Mouse (Mus musculus): ENCODE measurements around the gene Abca1. TPM values are rescaled to one million over a fixed set of nuclear protein-coding genes. Genes with fewer than 3 reads are reported as not detected.

Abca1 gene
- polyA plus RNA-seq, 1 experiment from 2014 or later, result 4.8 TPM

GRCm38 (mm10) chr4:53179308-53179820 lies 19.7 kb upstream of the Abca1 start:
- no peaks in the 10 kb centered on the region for H3K9me3 ChIP-seq (ENCODE audit: low read length)
- H3K9ac ChIP-seq (replicated peaks; ENCODE audit: low read length), result no peak overlapping the region
- no peak for ATAC-seq (ENCODE audit: low FRiP score, low TSS enrichment)
- H3K4me1 ChIP-seq (ENCODE audit: insufficient read depth, low read length), result 0 out of 2 replicates have a peak, but pooled peaks cover 4% of the 10 kb centered on the region
- no peaks in the 10 kb centered on the region for H3K27me3 ChIP-seq (ENCODE audit: insufficient read depth, low read length)
- no peak overlapping the region for H3K4me2 ChIP-seq (replicated peaks; ENCODE audit: low read depth, low read length)
- H3K4me3 ChIP-seq (ENCODE audit: low read length), result no peak overlapping the region
- WGBS, result 67% methylated on average over 10 of the region's 10 CpGs
- no peaks in the 10 kb centered on the region for H3K36me3 ChIP-seq (ENCODE audit: insufficient read depth, low read length)
- H3K27ac ChIP-seq (ENCODE audit: low read length), result no peak overlapping the region

DNA sequence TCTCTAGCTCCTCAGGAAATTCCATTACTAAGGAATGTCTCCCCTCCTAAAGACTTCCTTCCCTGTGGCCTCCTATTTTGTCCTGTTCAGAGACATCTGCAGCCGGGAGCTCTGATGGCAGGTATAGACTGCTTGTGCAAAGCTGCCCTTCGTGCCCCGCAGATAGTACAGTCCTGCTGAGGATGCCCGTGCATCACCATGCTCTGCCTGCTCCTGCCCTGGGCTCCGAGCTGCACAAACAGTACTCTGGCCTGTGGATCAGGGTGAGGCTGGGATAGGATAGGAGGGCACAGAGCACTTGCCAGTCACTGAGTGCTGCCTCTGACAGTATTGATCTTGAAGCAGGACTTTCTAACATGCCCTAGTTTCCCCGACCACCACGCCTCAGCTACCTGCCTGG lies 18.8 kb upstream of the Abca1 start:
- H3K9me3 ChIP-seq (ENCODE audit: low read length), result no peaks in the 10 kb centered on the region
- ATAC-seq (ENCODE audit: low FRiP score, low TSS enrichment), result peak; percentile 59; the same call in 1 of the 2 replicates
- H3K4me3 ChIP-seq (ENCODE audit: low read length), result no peak overlapping the region
- WGBS, result 78% methylated on average over 7 of the region's 7 CpGs
- H3K4me2 ChIP-seq (replicated peaks; ENCODE audit: low read depth, low read length), result no peak overlapping the region
- H3K27ac ChIP-seq (ENCODE audit: low read length), result no peak overlapping the region
- H3K27me3 ChIP-seq (ENCODE audit: insufficient read depth, low read length), result no peaks in the 10 kb centered on the region
- no peaks in the 10 kb centered on the region for H3K36me3 ChIP-seq (ENCODE audit: insufficient read depth, low read length)
- H3K4me1 ChIP-seq (ENCODE audit: insufficient read depth, low read length), result 0 out of 2 replicates have a peak, but pooled peaks cover 4% of the 10 kb centered on the region
- no peak overlapping the region for H3K9ac ChIP-seq (replicated peaks; ENCODE audit: low read length)

DNA sequence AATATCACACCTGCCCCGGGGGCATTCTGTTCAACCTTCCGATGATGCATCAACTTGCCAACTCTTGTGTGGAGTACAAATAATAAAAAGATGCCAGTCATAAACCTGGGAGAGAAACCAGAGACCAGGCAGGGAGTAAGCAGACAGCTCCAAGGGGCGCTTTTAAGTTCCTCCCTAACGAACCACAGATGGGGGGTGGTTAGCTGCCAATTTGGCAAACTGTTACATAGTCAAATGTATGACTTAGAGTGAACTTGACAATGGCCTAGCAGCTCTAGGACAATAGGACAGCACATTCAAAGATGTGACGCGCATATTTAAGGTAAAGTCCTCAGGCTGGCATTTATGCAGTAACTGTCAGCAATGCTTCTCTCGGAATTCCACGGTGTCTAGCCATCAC lies 18.0 kb upstream of the Abca1 start:
- H3K4me2 ChIP-seq (replicated peaks; ENCODE audit: low read depth, low read length), result no peak overlapping the region
- WGBS, result 93% methylated on average over 8 of the region's 8 CpGs
- H3K36me3 ChIP-seq (ENCODE audit: insufficient read depth, low read length), result no peaks in the 10 kb centered on the region
- no peak overlapping the region for H3K9ac ChIP-seq (replicated peaks; ENCODE audit: low read length)
- no peak overlapping the region for H3K27ac ChIP-seq (ENCODE audit: low read length)
- H3K9me3 ChIP-seq (ENCODE audit: low read length), result no peaks in the 10 kb centered on the region
- H3K27me3 ChIP-seq (ENCODE audit: insufficient read depth, low read length), result no peaks in the 10 kb centered on the region
- ATAC-seq (ENCODE audit: low FRiP score, low TSS enrichment), result no peak
- H3K4me3 ChIP-seq (ENCODE audit: low read length), result no peak overlapping the region
- H3K4me1 ChIP-seq (ENCODE audit: insufficient read depth, low read length), result 0 out of 2 replicates have a peak, but pooled peaks cover 4% of the 10 kb centered on the region

GRCm38 (mm10) chr4:53174906-53175305 lies 15.2 kb upstream of the Abca1 start:
- Histone ChIP-seq H3K4me3 (ENCODE audit: low read length) (no peak overlapping the region), H3K9me3 (ENCODE audit: low read length) (no peaks in the 10 kb centered on the region), H3K4me2 (replicated peaks; ENCODE audit: low read depth, low read length) (no peak overlapping the region), H3K9ac (replicated peaks; ENCODE audit: low read length) (no peak overlapping the region), H3K27me3 (ENCODE audit: insufficient read depth, low read length) (no peaks in the 10 kb centered on the region), H3K4me1 (ENCODE audit: insufficient read depth, low read length) (0 out of 2 replicates have a peak, but pooled peaks cover 3% of the 10 kb centered on the region), H3K27ac (ENCODE audit: low read length) (no peak overlapping the region), H3K36me3 (ENCODE audit: insufficient read depth, low read length) (no peaks in the 10 kb centered on the region)
- 84% methylated on average over 7 of the region's 7 CpGs for WGBS
- ATAC-seq (ENCODE audit: low FRiP score, low TSS enrichment), result no peak

GRCm38 (mm10) chr4:53170403-53170802 lies 10.7 kb upstream of the Abca1 start:
- WGBS, result 83% methylated on average over 2 of the region's 2 CpGs
- Histone ChIP-seq H3K4me2 (replicated peaks; ENCODE audit: low read depth, low read length) (no peak overlapping the region), H3K36me3 (ENCODE audit: insufficient read depth, low read length) (no peaks in the 10 kb centered on the region), H3K27me3 (ENCODE audit: insufficient read depth, low read length) (no peaks in the 10 kb centered on the region), H3K4me3 (ENCODE audit: low read length) (no peak overlapping the region), H3K4me1 (ENCODE audit: insufficient read depth, low read length) (no peaks in the 10 kb centered on the region), H3K9ac (replicated peaks; ENCODE audit: low read length) (no peak overlapping the region), H3K9me3 (ENCODE audit: low read length) (no peaks in the 10 kb centered on the region), H3K27ac (ENCODE audit: low read length) (no peak overlapping the region)
- no peak for ATAC-seq (ENCODE audit: low FRiP score, low TSS enrichment)

DNA sequence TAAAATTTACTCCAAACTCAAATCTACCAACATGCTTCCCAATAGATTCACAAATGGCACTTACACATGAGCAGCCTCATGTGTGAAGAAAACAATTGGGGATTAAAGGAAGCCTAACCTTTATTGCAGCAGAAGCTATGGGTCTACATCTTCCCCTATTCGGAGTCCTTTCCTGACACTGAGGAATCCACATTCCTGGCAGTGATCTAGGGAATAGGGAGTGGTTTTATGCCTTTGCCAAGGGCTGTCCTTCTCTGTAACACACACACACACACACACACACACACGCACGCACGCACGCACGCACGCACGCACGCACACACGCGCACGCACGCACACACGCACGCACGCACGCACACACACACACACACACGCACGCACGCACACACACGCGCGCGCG lies 5.5 kb upstream of the Abca1 start:
- peaks cover 3% of the 10 kb centered on the region; the same call in 1 of the 2 replicates for H3K4me1 ChIP-seq (ENCODE audit: insufficient read depth, low read length)
- H3K9me3 ChIP-seq (ENCODE audit: low read length), result no peaks in the 10 kb centered on the region
- no peak for ATAC-seq (ENCODE audit: low FRiP score, low TSS enrichment)
- 89% methylated on average over 12 of the region's 25 CpGs for WGBS
- H3K4me2 ChIP-seq (replicated peaks; ENCODE audit: low read depth, low read length), result no peak overlapping the region
- H3K36me3 ChIP-seq (ENCODE audit: insufficient read depth, low read length), result no peaks in the 10 kb centered on the region
- no peak overlapping the region for H3K4me3 ChIP-seq (ENCODE audit: low read length)
- no peak overlapping the region for H3K27ac ChIP-seq (ENCODE audit: low read length)
- H3K9ac ChIP-seq (replicated peaks; ENCODE audit: low read length), result no peak overlapping the region
- H3K27me3 ChIP-seq (ENCODE audit: insufficient read depth, low read length), result no peaks in the 10 kb centered on the region

DNA sequence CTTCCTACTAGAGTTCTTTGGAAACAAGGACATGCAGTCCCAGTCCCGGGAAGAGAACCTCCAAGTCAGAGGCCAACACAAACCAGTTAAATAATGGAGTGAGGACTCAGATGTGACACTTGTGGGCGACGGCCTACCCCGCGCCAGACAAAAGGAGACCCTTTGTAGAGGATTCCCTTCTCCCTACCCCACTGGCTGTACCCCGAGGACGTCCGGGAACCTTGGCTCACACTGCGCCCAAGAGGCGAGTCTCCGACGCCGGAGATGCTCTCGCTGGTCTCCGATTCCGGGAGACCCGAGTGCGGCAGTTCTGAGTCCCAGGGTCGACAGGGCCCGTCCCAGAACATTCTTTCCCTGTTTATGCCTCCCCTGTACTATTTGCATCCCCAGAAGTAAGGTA lies 519 bp downstream of the Abca1 start:
- Histone ChIP-seq H3K4me1 (ENCODE audit: insufficient read depth, low read length) (peaks cover 18% of the 10 kb centered on the region; the same call in 1 of the 2 replicates), H3K27me3 (ENCODE audit: insufficient read depth, low read length) (no peaks in the 10 kb centered on the region), H3K27ac (ENCODE audit: low read length) (peak overlapping the region; percentile 61), H3K36me3 (ENCODE audit: insufficient read depth, low read length) (no peaks in the 10 kb centered on the region), H3K4me3 (ENCODE audit: low read length) (peak overlapping the region; percentile 76), H3K9me3 (ENCODE audit: low read length) (no peaks in the 10 kb centered on the region), H3K9ac (replicated peaks; ENCODE audit: low read length) (peak overlapping the region; percentile 71), H3K4me2 (replicated peaks; ENCODE audit: low read depth, low read length) (peak overlapping the region; percentile 95)
- under 1% methylated on average over 20 of the region's 20 CpGs for WGBS
- 0 out of 2 replicates have a peak, but pooled peaks have one; percentile 40 for ATAC-seq (ENCODE audit: low FRiP score, low TSS enrichment)

- Histone ChIP-seq H3K9me3 (ENCODE audit: low read length) (no peaks in the 10 kb centered on the region), H3K27ac (ENCODE audit: low read length) (no peak overlapping the region; the same call in 1 of the 2 replicates), H3K27me3 (ENCODE audit: insufficient read depth, low read length) (no peaks in the 10 kb centered on the region), H3K4me3 (ENCODE audit: low read length) (peak overlapping the region; percentile 76), H3K4me1 (ENCODE audit: insufficient read depth, low read length) (peaks cover 18% of the 10 kb centered on the region; the same call in 1 of the 2 replicates), H3K4me2 (replicated peaks; ENCODE audit: low read depth, low read length) (peak overlapping the region; percentile 95), H3K9ac (replicated peaks; ENCODE audit: low read length) (peak overlapping the region; percentile 71), H3K36me3 (ENCODE audit: insufficient read depth, low read length) (no peaks in the 10 kb centered on the region)
- WGBS, result 1% methylated on average over 18 of the region's 18 CpGs
- peak; percentile 86 for ATAC-seq (ENCODE audit: low FRiP score, low TSS enrichment)
Measured at GRCm38 (mm10) chr4:53158634-53159033, 1.1 kb downstream of the Abca1 start.

DNA sequence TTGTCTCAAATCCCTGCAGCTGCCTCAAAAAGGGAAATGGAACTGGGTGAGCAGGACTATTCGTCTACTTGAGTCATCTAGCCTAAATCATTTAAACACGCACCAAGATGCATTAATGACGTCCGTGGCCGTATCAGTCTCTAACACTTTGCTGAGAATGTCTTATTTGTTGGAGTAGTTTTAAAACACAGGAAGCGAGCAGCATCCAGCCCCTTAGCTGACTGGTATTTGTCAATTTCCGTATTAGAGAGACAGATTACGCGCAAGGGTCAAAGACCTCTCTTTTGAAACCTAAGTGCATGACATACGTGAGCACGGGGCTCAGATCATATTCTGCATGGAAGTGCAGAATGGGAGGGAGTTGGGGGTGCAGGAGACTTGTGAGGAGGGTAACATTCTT lies 4.2 kb downstream of the Abca1 start:
- Histone ChIP-seq H3K4me2 (replicated peaks; ENCODE audit: low read depth, low read length) (no peak overlapping the region), H3K27me3 (ENCODE audit: insufficient read depth, low read length) (no peaks in the 10 kb centered on the region), H3K36me3 (ENCODE audit: insufficient read depth, low read length) (no peaks in the 10 kb centered on the region), H3K27ac (ENCODE audit: low read length) (no peak overlapping the region), H3K4me3 (ENCODE audit: low read length) (no peak overlapping the region), H3K9ac (replicated peaks; ENCODE audit: low read length) (no peak overlapping the region), H3K4me1 (ENCODE audit: insufficient read depth, low read length) (peaks cover 16% of the 10 kb centered on the region; the same call in 1 of the 2 replicates), H3K9me3 (ENCODE audit: low read length) (no peaks in the 10 kb centered on the region)
- WGBS, result 83% methylated on average over 11 of the region's 11 CpGs
- ATAC-seq (ENCODE audit: low FRiP score, low TSS enrichment), result no peak

- no peak overlapping the region for H3K9ac ChIP-seq (replicated peaks; ENCODE audit: low read length)
- no peaks in the 10 kb centered on the region for H3K36me3 ChIP-seq (ENCODE audit: insufficient read depth, low read length)
- no peak overlapping the region for H3K4me2 ChIP-seq (replicated peaks; ENCODE audit: low read depth, low read length)
- H3K4me3 ChIP-seq (ENCODE audit: low read length), result no peak overlapping the region
- 61% methylated on average over 6 of the region's 6 CpGs for WGBS
- no peak overlapping the region for H3K27ac ChIP-seq (ENCODE audit: low read length)
- H3K27me3 ChIP-seq (ENCODE audit: insufficient read depth, low read length), result no peaks in the 10 kb centered on the region
- H3K9me3 ChIP-seq (ENCODE audit: low read length), result no peaks in the 10 kb centered on the region
- peaks cover 5% of the 10 kb centered on the region; the same call in 1 of the 2 replicates for H3K4me1 ChIP-seq (ENCODE audit: insufficient read depth, low read length)
- ATAC-seq (ENCODE audit: low FRiP score, low TSS enrichment), result no peak
Measured at GRCm38 (mm10) chr4:53153711-53154110, 6.0 kb downstream of the Abca1 start.

All from kidney, embryonic 16.5 days (tissue).